Mouse (Mus musculus) forebrain, embryonic 15.5 days (tissue): ENCODE measurements at regions not wholly inside any gene's neighbourhood (a gene's known extent, or its start where the extent isn't known, plus 50 kb on each side); places are given as distances from the start of the nearest gene placed in this dataset.

ENCODE experiments used
- ATAC-seq: fragments of 200-750 bp; cut with Nextera tagmentation; replicated peaks from 2 replicates; pipeline ENCODE4 v1.8.0; 2017; ENCODE audit warnings: mild to moderate bottlenecking, moderate TSS enrichment, moderate library complexity
- H3K27ac ChIP-seq: fragments of 300-500 bp; sonication (generic); replicated peaks from 2 replicates; pipeline ENCODE4 v1.5.1; 2015; ENCODE audit warnings: mild to moderate bottlenecking, inconsistent platforms
- H3K27me3 ChIP-seq: fragments of 300-500 bp; sonication (generic); 2 replicates; pipeline ENCODE4 v1.6.1; 2015; ENCODE audit warnings: inconsistent platforms
- H3K36me3 ChIP-seq: fragments of 300-500 bp; sonication (generic); 2 replicates; pipeline ENCODE4 v1.6.1; 2015; ENCODE audit warnings: mild to moderate bottlenecking, inconsistent platforms
- H3K4me1 ChIP-seq: fragments of 300-500 bp; sonication (generic); 2 replicates; pipeline ENCODE4 v1.6.1; 2015; ENCODE audit warnings: inconsistent platforms
- H3K4me2 ChIP-seq: fragments of 300-500 bp; sonication (generic); replicated peaks from 2 replicates; pipeline ENCODE4 v1.6.1; 2015; ENCODE audit warnings: mild to moderate bottlenecking, inconsistent platforms
- H3K4me3 ChIP-seq: fragments of 300-500 bp; sonication (generic); 2 replicates; pipeline ENCODE4 v1.5.1; 2015; ENCODE audit warnings: mild to moderate bottlenecking, inconsistent platforms
- H3K9ac ChIP-seq: fragments of 300-500 bp; sonication (generic); replicated peaks from 2 replicates; pipeline ENCODE4 v1.6.1; 2015; ENCODE audit warnings: mild to moderate bottlenecking, inconsistent platforms
- H3K9me3 ChIP-seq: fragments of 300-500 bp; sonication (generic); 2 replicates; pipeline ENCODE4 v1.6.1; 2016; ENCODE audit warnings: inconsistent platforms
- WGBS: fragments of 180-500 bp; shearing (Covaris S2); methylation state at CpG from one replicate; pipeline ENCODE4 v1.1.7; 2015; ENCODE audit warnings: mixed read lengths; 5-methylcytosine and 5-hydroxymethylcytosine counted together

DNA sequence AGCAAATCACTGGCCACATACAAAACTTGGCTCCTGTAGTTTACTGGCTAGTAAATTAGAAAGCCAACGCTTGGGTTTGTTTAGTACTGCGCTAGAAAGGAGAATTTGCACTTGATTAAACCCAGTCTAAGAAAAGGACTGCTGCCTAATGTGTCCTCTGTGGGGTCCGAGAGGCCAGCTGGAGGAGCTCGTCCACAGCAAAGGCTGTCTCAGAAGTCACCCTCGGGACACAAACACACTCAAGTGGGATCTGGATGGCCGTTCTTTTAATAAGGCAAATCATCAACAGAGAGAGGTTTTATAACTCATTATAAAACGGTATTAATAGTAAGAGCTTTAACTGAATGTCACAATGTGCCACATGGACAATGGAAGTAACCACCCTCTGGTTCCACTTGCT lies 249.0 kb downstream of the Hlx start:
- no peak for ATAC-seq
- no peaks in the 10 kb centered on the region for H3K4me1 ChIP-seq
- H3K4me3 ChIP-seq: no peak overlapping the region
- no peaks in the 10 kb centered on the region for H3K36me3 ChIP-seq
- H3K9ac ChIP-seq: no peak overlapping the region
- H3K4me2 ChIP-seq: no peak overlapping the region
- no peak overlapping the region for H3K27ac ChIP-seq
- no peaks in the 10 kb centered on the region for H3K27me3 ChIP-seq
- no peaks in the 10 kb centered on the region for H3K9me3 ChIP-seq
- 64% methylated on average over 7 of the region's 7 CpGs for WGBS

DNA sequence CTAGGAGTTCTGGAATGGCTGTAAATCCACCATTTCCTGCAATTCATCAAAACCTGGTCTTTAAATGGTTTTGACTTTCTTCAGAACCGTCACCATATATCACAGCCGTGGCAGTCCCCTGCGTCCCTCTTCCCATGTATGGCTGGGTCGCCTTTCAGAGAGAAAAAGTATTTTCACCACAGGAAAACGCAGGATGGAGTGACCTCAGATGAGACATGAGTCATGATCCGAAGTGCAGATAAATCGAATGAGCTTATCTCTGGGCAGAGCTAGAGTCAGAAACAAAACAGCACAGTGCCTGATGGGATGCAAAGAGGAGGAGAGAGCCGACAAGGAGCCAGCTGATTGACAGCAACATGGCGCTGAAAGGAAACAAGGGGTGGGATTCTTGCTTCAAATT lies 250.4 kb downstream of the Hlx start:
- WGBS: 89% methylated on average over 9 of the region's 9 CpGs
- no peak for ATAC-seq
- H3K4me3 ChIP-seq: no peak overlapping the region
- no peaks in the 10 kb centered on the region for H3K9me3 ChIP-seq
- H3K9ac ChIP-seq: no peak overlapping the region
- no peak overlapping the region for H3K4me2 ChIP-seq
- H3K4me1 ChIP-seq: no peaks in the 10 kb centered on the region
- H3K36me3 ChIP-seq: no peaks in the 10 kb centered on the region
- no peak overlapping the region for H3K27ac ChIP-seq
- H3K27me3 ChIP-seq: no peaks in the 10 kb centered on the region

DNA sequence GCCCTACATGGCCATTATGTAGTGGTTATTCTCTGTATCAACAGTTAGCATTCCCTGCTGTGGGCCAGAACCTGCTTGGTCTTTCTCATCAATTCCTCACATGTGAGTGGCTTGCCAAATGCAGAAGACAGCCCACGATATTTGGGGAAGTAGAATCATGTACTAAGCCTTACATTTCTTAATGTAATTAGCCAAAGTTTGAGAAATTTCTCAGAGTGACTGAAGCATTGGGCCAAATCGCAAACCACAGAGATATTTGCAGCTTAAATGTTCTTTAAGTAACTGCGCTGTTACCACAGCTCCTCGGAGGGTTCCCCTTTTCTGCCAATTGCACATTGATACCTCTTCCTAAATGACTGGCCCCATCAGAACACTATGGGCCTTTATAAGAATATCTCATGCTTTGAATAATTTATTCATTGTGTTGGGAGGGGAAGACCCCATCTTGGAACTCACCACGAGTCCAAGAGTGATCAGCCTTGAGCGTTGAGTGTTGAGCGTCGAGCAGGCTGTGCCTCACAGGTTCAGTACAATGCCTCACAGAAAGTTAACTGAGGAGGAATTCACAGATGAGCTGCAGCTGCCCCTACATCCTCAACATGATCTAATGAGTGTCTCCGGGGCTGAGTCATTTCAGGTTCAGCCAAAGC lies 251.7 kb downstream of the Hlx start:
- no peak for ATAC-seq
- H3K36me3 ChIP-seq: no peaks in the 10 kb centered on the region
- H3K4me1 ChIP-seq: no peaks in the 10 kb centered on the region
- WGBS: 87% methylated on average over 9 of the region's 9 CpGs
- no peaks in the 10 kb centered on the region for H3K9me3 ChIP-seq
- no peak overlapping the region for H3K27ac ChIP-seq
- H3K4me2 ChIP-seq: no peak overlapping the region
- H3K4me3 ChIP-seq: no peak overlapping the region
- H3K27me3 ChIP-seq: no peaks in the 10 kb centered on the region
- no peak overlapping the region for H3K9ac ChIP-seq

DNA sequence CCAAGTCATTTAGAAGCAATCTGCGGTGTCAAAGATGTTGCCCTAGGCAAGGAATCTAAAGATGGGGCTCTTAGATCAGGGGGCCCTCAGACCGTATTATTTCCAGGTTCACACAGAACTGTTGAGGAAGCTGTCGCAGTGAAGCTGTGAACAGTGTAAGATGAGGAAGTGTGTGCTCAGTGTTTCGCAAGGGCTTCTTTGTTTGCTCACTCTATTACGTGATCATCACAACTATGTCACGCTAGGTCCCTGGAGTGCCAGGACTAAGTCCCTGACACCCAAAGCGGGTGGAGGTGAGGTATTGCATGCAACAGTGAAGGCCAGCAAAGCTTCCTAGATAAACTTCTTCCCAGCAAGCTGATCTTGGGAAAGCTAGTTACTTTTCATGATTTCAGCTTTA lies 254.4 kb downstream of the Hlx start:
- Histone ChIP-seq H3K4me1 (no peaks in the 10 kb centered on the region), H3K27ac (no peak overlapping the region), H3K4me3 (no peak overlapping the region), H3K9me3 (no peaks in the 10 kb centered on the region), H3K4me2 (no peak overlapping the region), H3K9ac (no peak overlapping the region), H3K36me3 (no peaks in the 10 kb centered on the region), H3K27me3 (no peaks in the 10 kb centered on the region)
- WGBS: 90% methylated on average over 7 of the region's 7 CpGs
- ATAC-seq: no peak

DNA sequence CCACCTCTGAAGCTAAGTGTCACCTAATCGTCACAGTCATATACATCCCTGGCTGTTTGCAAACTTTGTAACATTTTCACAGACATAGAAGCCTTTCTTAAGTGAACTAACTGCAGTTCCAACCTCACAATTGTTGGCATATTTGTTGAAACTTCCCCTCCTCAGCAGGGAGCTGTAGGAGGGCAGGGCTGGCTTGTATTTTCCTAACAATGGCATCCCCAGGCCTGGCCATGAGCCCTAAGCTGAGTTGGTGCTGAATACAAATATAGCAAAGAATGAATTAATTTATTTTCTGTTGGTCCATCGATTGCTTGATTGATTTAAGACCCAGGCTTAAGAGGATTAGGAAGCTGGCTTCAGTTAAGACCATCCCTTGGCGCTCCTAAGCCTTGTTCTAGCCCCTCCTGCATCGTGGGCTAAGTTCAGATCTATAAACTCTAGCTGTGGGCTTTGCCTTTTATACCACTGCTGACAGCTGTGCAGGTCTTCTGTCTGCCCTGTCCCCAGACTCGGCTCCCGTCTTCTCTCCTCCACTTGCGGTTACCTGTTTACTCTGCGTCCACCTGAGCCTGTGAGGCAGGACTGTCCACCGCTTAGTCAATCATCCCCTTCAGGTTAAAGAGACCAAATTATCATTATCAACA lies 269.8 kb downstream of the Hlx start:
- Histone ChIP-seq H3K27me3 (no peaks in the 10 kb centered on the region), H3K9me3 (no peaks in the 10 kb centered on the region), H3K4me2 (no peak overlapping the region), H3K27ac (no peak overlapping the region), H3K4me1 (no peaks in the 10 kb centered on the region), H3K9ac (no peak overlapping the region), H3K36me3 (no peaks in the 10 kb centered on the region), H3K4me3 (no peak overlapping the region)
- 31% methylated on average over 9 of the region's 9 CpGs for WGBS
- no peak for ATAC-seq

DNA sequence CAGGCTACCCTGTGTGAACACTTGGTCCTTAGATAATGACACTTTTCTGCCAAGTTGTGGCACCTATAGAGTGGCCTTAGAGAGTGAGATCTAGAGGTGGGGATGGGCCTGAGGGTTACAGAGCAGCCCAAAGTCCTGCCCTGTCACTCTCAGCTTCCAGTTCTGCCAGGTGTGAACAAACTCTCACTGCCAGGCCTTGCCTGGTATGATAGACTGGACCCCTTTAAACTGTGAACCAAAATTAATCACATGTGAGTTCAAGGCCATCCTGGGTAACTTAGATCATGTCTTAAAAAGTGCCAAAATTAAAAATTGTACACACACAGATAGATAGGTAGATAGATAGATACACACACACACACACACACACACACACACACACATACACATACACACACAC lies 271.0 kb downstream of the Hlx start:
- Histone ChIP-seq H3K9me3 (no peaks in the 10 kb centered on the region), H3K36me3 (no peaks in the 10 kb centered on the region), H3K4me1 (no peaks in the 10 kb centered on the region), H3K4me3 (no peak overlapping the region), H3K27ac (no peak overlapping the region), H3K9ac (no peak overlapping the region), H3K4me2 (no peak overlapping the region), H3K27me3 (no peaks in the 10 kb centered on the region)
- no peak for ATAC-seq

DNA sequence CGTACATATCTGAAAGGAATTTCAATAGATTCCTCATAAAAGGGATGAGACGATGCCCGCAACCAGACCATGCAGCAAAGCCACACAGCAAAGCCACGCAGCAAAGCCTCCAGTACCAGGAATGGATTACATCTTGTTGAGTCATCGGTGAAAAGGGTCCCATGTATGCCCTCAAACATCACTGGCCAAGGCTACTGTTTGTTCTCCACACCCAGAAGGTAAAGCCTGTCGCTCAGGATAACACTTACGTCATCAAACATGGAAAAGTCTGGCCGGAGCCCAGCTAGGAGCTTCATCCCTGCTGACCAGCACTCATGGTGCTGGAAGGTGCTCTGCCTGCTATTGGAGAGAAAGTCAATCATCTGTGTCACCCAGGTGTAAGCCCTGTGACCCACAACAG lies 275.7 kb downstream of the Hlx start:
- Histone ChIP-seq H3K36me3 (no peaks in the 10 kb centered on the region), H3K9ac (no peak overlapping the region), H3K27me3 (no peaks in the 10 kb centered on the region), H3K27ac (no peak overlapping the region), H3K9me3 (no peaks in the 10 kb centered on the region), H3K4me1 (no peaks in the 10 kb centered on the region), H3K4me3 (no peak overlapping the region), H3K4me2 (no peak overlapping the region)
- whole genome bisulfite sequencing: 95% methylated on average over 8 of the region's 8 CpGs
- ATAC-seq: no peak

DNA sequence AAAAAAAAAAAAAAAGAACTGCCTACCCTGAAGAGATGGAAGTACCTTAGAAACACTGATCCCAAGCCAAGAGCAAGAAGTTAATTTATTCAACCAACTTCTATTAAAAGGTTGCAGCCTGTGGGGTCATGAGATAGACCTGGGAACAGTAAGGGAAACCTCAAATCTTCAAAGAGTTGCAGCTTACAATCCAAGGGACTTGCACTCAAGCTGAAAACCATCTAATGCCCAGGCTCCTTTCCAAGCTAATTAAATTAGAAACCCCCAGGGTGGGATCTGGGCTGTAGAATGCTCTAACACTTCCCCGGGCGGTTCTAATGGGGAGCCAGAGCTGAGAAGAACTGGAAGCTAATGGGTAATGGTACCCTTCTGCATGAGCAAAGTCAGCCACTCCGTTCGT lies 278.0 kb downstream of the Hlx start:
- Histone ChIP-seq H3K36me3 (no peaks in the 10 kb centered on the region), H3K4me2 (no peak overlapping the region), H3K9me3 (no peaks in the 10 kb centered on the region), H3K4me3 (no peak overlapping the region), H3K9ac (no peak overlapping the region), H3K27me3 (no peaks in the 10 kb centered on the region), H3K4me1 (no peaks in the 10 kb centered on the region), H3K27ac (no peak overlapping the region)
- ATAC-seq: no peak
- WGBS: 57% methylated on average over 4 of the region's 4 CpGs

DNA sequence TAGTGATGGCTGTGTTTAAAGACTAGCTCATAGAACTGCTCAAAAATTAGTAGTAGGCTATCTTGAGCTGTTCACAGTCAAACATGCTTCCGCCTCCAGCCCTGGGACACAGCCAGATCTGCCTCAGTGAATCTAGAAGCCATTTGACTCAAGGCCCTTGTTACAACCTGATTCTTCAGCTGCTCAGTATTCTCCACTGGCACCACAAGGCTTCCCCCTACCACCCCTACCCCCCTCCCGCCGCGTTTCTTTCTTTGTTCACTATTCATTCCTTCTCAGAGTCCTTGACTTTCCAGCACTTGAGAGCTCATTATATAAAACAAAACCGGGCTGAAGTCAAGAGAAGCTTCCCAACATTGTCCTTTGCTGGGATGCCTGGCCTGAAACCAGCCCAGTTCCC lies 278.7 kb downstream of the Hlx start:
- Histone ChIP-seq H3K36me3 (no peaks in the 10 kb centered on the region), H3K27me3 (no peaks in the 10 kb centered on the region), H3K27ac (no peak overlapping the region), H3K9me3 (no peaks in the 10 kb centered on the region), H3K4me3 (no peak overlapping the region), H3K9ac (no peak overlapping the region), H3K4me2 (no peak overlapping the region), H3K4me1 (no peaks in the 10 kb centered on the region)
- no peak for ATAC-seq
- 34% methylated on average over 5 of the region's 5 CpGs for WGBS

DNA sequence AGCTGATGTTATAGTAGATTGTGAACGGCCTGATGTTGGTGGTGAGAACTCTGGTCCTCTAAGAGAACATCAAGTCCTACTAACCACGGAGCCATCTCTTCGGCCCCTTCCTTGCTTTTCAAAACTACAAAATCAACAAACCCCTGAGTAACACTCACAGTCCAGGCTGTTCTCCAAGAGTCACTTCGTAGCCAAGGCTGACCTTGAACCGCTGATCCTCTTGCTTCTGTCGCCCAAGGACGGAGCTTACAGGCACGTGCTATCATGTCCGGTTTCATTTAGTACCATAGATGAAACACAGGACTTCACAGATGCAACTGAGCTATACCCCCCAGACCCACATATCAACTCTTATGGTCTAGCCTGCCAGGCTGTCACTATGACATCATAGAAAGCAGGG lies 279.4 kb downstream of the Hlx start:
- Histone ChIP-seq H3K36me3 (no peaks in the 10 kb centered on the region), H3K4me2 (no peak overlapping the region), H3K9ac (no peak overlapping the region), H3K9me3 (no peaks in the 10 kb centered on the region), H3K4me3 (no peak overlapping the region), H3K27ac (no peak overlapping the region), H3K4me1 (no peaks in the 10 kb centered on the region), H3K27me3 (no peaks in the 10 kb centered on the region)
- WGBS: 94% methylated on average over 9 of the region's 9 CpGs
- ATAC-seq: no peak

DNA sequence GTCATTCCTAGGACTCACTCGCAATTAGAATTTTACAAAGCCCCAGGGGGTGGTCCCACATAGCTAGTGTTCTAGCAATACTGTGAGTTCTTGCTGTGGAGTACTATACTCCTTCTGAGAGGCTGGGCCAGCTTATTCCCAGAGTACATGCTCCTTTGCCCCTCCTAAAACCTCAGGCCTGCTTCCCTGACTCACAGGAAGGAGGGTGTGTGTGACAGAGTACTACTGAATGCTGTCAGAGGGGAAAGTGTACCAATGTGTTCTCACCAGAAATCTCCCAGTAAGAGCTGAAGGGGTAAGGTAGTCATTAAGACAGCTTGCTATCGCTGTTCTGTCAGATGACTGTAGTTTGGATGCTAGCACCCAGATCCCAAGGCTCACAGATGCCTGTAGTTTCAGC lies 280.7 kb downstream of the Hlx start:
- Histone ChIP-seq H3K36me3 (no peaks in the 10 kb centered on the region), H3K4me3 (no peak overlapping the region), H3K4me1 (no peaks in the 10 kb centered on the region), H3K9ac (no peak overlapping the region), H3K4me2 (no peak overlapping the region), H3K9me3 (no peaks in the 10 kb centered on the region), H3K27ac (no peak overlapping the region), H3K27me3 (no peaks in the 10 kb centered on the region)
- ATAC-seq: no peak
- 83% methylated on average over 2 of the region's 2 CpGs for WGBS

DNA sequence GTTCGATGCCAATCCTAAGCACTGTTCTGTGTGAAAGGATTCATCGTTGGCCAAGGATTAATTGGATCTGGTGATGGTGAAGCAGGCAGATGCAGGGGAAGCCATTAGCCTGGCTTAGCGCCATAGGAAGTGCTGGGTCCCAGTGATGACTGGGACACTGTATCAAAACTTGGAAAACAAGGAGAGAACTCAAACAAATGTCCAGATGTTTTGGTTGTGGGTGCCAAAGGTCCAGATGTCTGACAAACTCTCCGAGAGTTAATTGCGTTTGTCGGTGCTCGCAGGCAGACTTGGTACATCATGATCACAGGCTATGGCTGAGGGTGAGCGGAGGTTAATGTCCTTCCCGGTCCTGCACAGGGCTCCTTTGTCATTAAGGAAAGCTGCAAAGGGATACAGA lies 283.4 kb downstream of the Hlx start:
- Histone ChIP-seq H3K4me3 (no peak overlapping the region), H3K27me3 (no peaks in the 10 kb centered on the region), H3K4me2 (no peak overlapping the region), H3K9ac (no peak overlapping the region), H3K9me3 (no peaks in the 10 kb centered on the region), H3K27ac (no peak overlapping the region), H3K4me1 (no peaks in the 10 kb centered on the region), H3K36me3 (no peaks in the 10 kb centered on the region)
- no peak for ATAC-seq
- WGBS: 79% methylated on average over 9 of the region's 9 CpGs

DNA sequence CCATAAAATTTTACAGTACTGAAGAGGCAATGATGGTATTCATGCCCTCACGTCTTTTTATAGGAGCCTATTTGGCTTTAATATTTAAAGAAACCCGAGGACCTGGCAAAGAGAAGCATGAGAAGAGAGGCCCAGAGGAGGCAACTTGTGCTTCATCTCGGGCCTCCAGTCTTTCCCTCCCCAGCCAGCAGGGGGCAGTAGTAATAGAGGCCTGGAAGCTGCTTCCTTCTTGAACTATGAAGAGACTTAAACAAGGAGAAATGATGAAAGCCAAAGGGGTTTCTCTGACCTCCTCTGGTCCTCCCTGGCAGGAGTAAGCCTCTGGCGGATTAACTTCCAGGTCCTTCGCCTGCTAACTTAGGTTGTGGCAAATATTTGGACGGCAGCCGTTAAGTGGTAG lies 284.5 kb downstream of the Hlx start:
- 56% methylated on average over 7 of the region's 7 CpGs for WGBS

More for the DNA sequence above, 284.5 kb downstream of the Hlx start:
- no peaks in the 10 kb centered on the region for H3K36me3 ChIP-seq
- H3K4me3 ChIP-seq: no peak overlapping the region
- no peak overlapping the region for H3K27ac ChIP-seq
- H3K27me3 ChIP-seq: no peaks in the 10 kb centered on the region
- no peak for ATAC-seq
- no peak overlapping the region for H3K9ac ChIP-seq
- H3K4me2 ChIP-seq: no peak overlapping the region
- H3K4me1 ChIP-seq: no peaks in the 10 kb centered on the region
- no peaks in the 10 kb centered on the region for H3K9me3 ChIP-seq
